Mouse (Mus musculus) cortical plate, adult 2 months (tissue): ENCODE results near the gene Lrrc14b.

Experiments used
- CTCF ChIP-seq: fragments of 200-500 bp; IDR thresholded peaks from 2 replicates; pipeline ENCODE4 v1.5.1; 2011; ENCODE audit warnings: mild to moderate bottlenecking, control low read depth, low read length; ENCODE audit not compliant: insufficient read depth; ENCODE audit errors: extremely low read depth
- POLR2A ChIP-seq: fragments of 200-500 bp; IDR thresholded peaks from 2 replicates; pipeline ENCODE4 v1.6.1; 2011; ENCODE audit warnings: mild to moderate bottlenecking, low read length, control low read depth; ENCODE audit not compliant: insufficient read depth; ENCODE audit errors: extremely low read depth

DNA sequence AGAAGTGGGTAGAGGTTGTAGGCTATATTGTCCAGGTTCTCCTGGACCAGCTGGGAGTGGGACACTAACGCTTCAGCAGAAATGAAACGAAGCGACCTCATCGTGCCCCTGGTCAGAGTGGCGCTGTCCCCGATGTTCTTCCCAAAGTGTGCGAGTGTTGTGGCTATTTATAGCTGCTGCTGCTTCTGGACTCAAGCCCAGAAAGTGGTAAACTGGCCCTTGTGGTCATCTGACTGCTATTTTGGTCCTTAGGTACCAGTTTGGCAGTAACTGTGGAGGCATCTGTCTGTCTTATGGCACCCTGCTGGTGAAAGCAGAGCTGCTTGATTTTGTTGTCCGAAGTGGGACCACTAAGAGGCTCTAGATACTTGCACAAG lies at the start of gene Lrrc14b:
- TF ChIP-seq CTCF (no peak), POLR2A (no peak)
